Mouse (Mus musculus) kidney, postnatal 4 days (tissue): ENCODE results near the gene Fcer2a.

Experiments used
- DNase-seq, 2 experiments: peaks; one replicate each; pipeline ENCODE4 v3.0.0; 2021; ENCODE audit warnings: mixed read lengths in 2 of 2

Fcer2a gene

GRCm38 (mm10) chr8:3676131-3676992 lies 17.6 kb downstream of the Fcer2a start, which contains the start of gene Trappc5:
Trappc5 (plus strand) TSS chr8:3676299.
- DNase-seq = peak; percentile 94 to 97

- DNase-seq = no peak
Observed at GRCm38 (mm10) chr8:3674671-3675070, 19.3 kb downstream of the Fcer2a start.

GRCm38 (mm10) chr8:3671980-3672491 lies 21.9 kb downstream of the Fcer2a start, which contains the start of gene Fcor:
Fcor (minus strand) TSS chr8:3672362.
- DNase-seq = peak; percentile 90

- no peak for DNase-seq
Observed at GRCm38 (mm10) chr8:3670388-3670787, 23.6 kb downstream of the Fcer2a start.

- DNase-seq = no peak
Observed at GRCm38 (mm10) chr8:3665507-3665906, 28.5 kb downstream of the Fcer2a start, which contains the start of gene Mcemp1. Mcemp1 (plus strand) TSS chr8:3665754.

- DNase-seq = no peak
Observed at GRCm38 (mm10) chr8:3664405-3664804, 29.6 kb downstream of the Fcer2a start.

GRCm38 (mm10) chr8:3660889-3661288 lies 33.1 kb downstream of the Fcer2a start:
- DNase-seq = no peak

GRCm38 (mm10) chr8:3656725-3657381 lies 37.1 kb downstream of the Fcer2a start:
- peak in 1 of 2 experiments; percentile 18 for DNase-seq

- DNase-seq = no peak
Observed at GRCm38 (mm10) chr8:3655526-3655925, 38.4 kb downstream of the Fcer2a start, which contains the start of gene Retn. Retn (plus strand) TSS chr8:3655770.

- DNase-seq = no peak
Observed at GRCm38 (mm10) chr8:3654726-3655508, 39.1 kb downstream of the Fcer2a start.

- no peak for DNase-seq
Observed at GRCm38 (mm10) chr8:3652845-3653244, 41.1 kb downstream of the Fcer2a start.

GRCm38 (mm10) chr8:3648990-3649389 lies 45.0 kb downstream of the Fcer2a start:
- DNase-seq = no peak

GRCm38 (mm10) chr8:3648268-3648667 lies 45.7 kb downstream of the Fcer2a start:
- no peak for DNase-seq

GRCm38 (mm10) chr8:3647561-3647960 lies 46.4 kb downstream of the Fcer2a start:
- no peak for DNase-seq

GRCm38 (mm10) chr8:3646824-3647531 lies 47.0 kb downstream of the Fcer2a start:
- DNase-seq = no peak

GRCm38 (mm10) chr8:3645804-3646203 lies 48.2 kb downstream of the Fcer2a start:
- peak; percentile 61 to 76 for DNase-seq
